ENCODE assay signal across 14 mouse cellular contexts in the genomic region with DNA sequence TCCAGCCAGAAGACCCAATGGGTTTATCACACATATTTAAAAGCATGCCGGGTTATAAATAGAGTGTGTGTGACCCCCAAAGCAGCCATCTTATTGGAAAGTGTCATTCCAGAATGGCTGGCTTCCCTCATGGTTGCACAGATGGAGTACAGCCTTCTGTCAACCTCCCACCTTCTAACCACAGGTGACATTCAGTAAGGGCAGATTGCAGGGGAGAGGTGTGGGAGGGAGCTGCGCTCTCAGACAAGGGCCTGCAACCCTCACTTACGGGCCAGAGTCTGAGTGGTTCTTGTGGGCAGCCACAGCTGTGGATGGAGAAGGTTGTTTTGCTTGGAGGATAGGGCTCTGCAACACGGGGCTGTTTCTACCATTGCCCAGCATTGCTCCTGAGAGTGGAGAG. TPM values are rescaled to one million over a fixed set of nuclear protein-coding genes. Genes with fewer than 3 reads are reported as not detected.
DNase-seq lines count a peak whose midpoint lies in the region; ATAC-seq and TF ChIP-seq lines count a peak whose summit lies in the region.
"Had no signal": no experiment of that assay in that cellular context is flagged by ENCODE, and none has a peak within 500 bp of the region (broad histone marks: within the 10 kb centered on the region; RNA-seq: fewer than 3 reads in every experiment).

No protein-coding gene starts in this region.

- ATAC-seq in forebrain, embryonic 16.5 days: no peak
- ATAC-seq: forebrain, embryonic 13.5 days; forebrain, embryonic 15.5 days had no signal

- H3K4me1 ChIP-seq in forebrain, embryonic 16.5 days (replicated peaks; ENCODE audit: control insufficient read depth, insufficient read depth, low read length): peaks cover 26% of the 10 kb centered on the region

- H3K27ac ChIP-seq in layer of hippocampus, adult 2 months: 0 out of 2 replicates have a peak overlapping the region, but pooled peaks have one; percentile 51
- H3K27ac ChIP-seq in forebrain, embryonic 16.5 days (ENCODE audit: low read length): no peak overlapping the region
- H3K27ac ChIP-seq: embryonic facial prominence, embryonic 10.5 days; embryonic facial prominence, embryonic 12.5 days; forebrain, embryonic 13.5 days; forebrain, embryonic 15.5 days had no signal

- H3K9ac ChIP-seq in forebrain, embryonic 16.5 days (replicated peaks; ENCODE audit: low read depth, low read length): no peak overlapping the region
- H3K9ac ChIP-seq: embryonic facial prominence, embryonic 12.5 days; forebrain, embryonic 13.5 days; forebrain, embryonic 15.5 days had no signal

- H3K36me3 ChIP-seq in forebrain, embryonic 16.5 days (ENCODE audit: control insufficient read depth, insufficient read depth): no peaks in the 10 kb centered on the region
- H3K36me3 ChIP-seq: embryonic facial prominence, embryonic 10.5 days; embryonic facial prominence, embryonic 12.5 days; forebrain, embryonic 15.5 days had no signal

- TF ChIP-seq CTCF in layer of hippocampus, adult 2 months (conservative IDR thresholded peaks at IDR 0.05): no peak

- H3K9me3 ChIP-seq in forebrain, embryonic 16.5 days (ENCODE audit: control insufficient read depth, low read length): no peaks in the 10 kb centered on the region
- H3K9me3 ChIP-seq: embryonic facial prominence, embryonic 10.5 days; embryonic facial prominence, embryonic 12.5 days; forebrain, embryonic 13.5 days; forebrain, embryonic 15.5 days had no signal

- no peak overlapping the region for H3K4me3 ChIP-seq in layer of hippocampus, adult 2 months
- H3K4me3 ChIP-seq in forebrain, embryonic 16.5 days (replicated peaks; ENCODE audit: low read length): no peak overlapping the region
- H3K4me3 ChIP-seq: embryonic facial prominence, embryonic 10.5 days; embryonic facial prominence, embryonic 12.5 days; forebrain, embryonic 13.5 days; forebrain, embryonic 15.5 days had no signal

- 92% methylated on average over 4 of the region's 4 CpGs for WGBS in forebrain, embryonic 16.5 days

- DNase-seq in cerebellum, adult 9-11 months: peak; percentile 56
- DNase-seq in cerebellum, postnatal 10 days: no peak
- DNase-seq in layer of hippocampus, adult 2 months (ENCODE audit: low spot score in 2 of 2): no peak
- DNase-seq in layer of hippocampus, adult 9-11 months: no peak
- DNase-seq: adrenal gland, adult 2 months; adrenal gland, postnatal 10 days; adrenal gland, postnatal 25 days; cerebellum, adult 18-20 months; cerebellum, adult 9-10 months had no signal

- no peaks in the 10 kb centered on the region for H3K27me3 ChIP-seq in forebrain, embryonic 16.5 days (replicated peaks; ENCODE audit: control insufficient read depth, insufficient read depth, low read length)
- H3K27me3 ChIP-seq: embryonic facial prominence, embryonic 12.5 days; forebrain, embryonic 13.5 days; forebrain, embryonic 15.5 days had no signal

- H3K4me2 ChIP-seq in forebrain, embryonic 16.5 days (ENCODE audit: low read length): no peak overlapping the region
- H3K4me2 ChIP-seq: embryonic facial prominence, embryonic 12.5 days; forebrain, embryonic 13.5 days; forebrain, embryonic 15.5 days had no signal

RNA-seq across cellular contexts. Expression of a gene that starts 47.0 kb away (rescaled TPM):
- total RNA-seq in layer of hippocampus, adult 2 months (2021): 100 to 1,000 TPM; 225 to 238 TPM
- polyA plus RNA-seq in forebrain, embryonic 16.5 days (2015; fragmentation: Nextera tagmentation; extraction: Ambion mirVana): 153 and 163 TPM in 2 replicates
